ENCODE assay signal across 12 mouse cellular contexts in the genomic region with DNA sequence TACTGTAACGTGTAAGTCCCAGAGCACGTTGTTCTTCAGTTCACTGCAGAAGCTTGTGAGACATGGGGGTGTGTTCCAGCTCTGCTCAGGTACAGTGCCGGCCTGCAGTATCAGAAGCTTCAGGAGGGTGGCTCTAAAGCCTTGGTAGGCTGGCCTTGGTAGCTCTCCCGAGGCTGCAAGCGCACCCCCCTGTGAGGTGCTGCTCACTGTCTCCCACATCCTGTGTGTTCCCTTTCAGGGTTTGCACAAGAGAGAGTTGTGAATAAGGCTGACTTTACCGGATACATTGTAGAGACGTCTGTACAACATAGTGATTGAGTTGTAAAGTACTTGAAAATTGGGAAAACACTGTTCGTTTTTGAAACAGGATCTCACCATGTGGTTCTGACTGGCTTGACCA.
DNase-seq lines count a peak whose midpoint lies in the region; ATAC-seq lines count a peak whose summit lies in the region.
"Had no signal": no experiment of that assay in that cellular context is flagged by ENCODE, and none has a peak within 500 bp of the region (broad histone marks: within the 10 kb centered on the region; RNA-seq: fewer than 3 reads in every experiment).

No protein-coding gene starts in this region.

- H3K4me1 ChIP-seq in midbrain, embryonic 15.5 days: 0 out of 2 replicates have a peak, but pooled peaks cover 5% of the 10 kb centered on the region
- H3K4me1 ChIP-seq in midbrain, embryonic 11.5 days (ENCODE audit: control insufficient read depth, insufficient read depth, low read length): no peaks in the 10 kb centered on the region
- no peaks in the 10 kb centered on the region for H3K4me1 ChIP-seq in midbrain, embryonic 14.5 days (ENCODE audit: control insufficient read depth, insufficient read depth, low read length)

- WGBS in midbrain, embryonic 15.5 days: 86% methylated on average over 8 of the region's 8 CpGs
- WGBS in midbrain, embryonic 11.5 days: 87% methylated on average over 8 of the region's 8 CpGs
- 90% methylated on average over 8 of the region's 8 CpGs for WGBS in midbrain, embryonic 14.5 days

- H3K4me2 ChIP-seq in midbrain, embryonic 15.5 days: no peak overlapping the region
- H3K4me2 ChIP-seq in midbrain, embryonic 11.5 days: no peak overlapping the region
- no peak overlapping the region for H3K4me2 ChIP-seq in midbrain, embryonic 14.5 days (ENCODE audit: low read length)

- H3K9ac ChIP-seq in midbrain, embryonic 15.5 days: no peak overlapping the region
- no peak overlapping the region for H3K9ac ChIP-seq in midbrain, embryonic 11.5 days (ENCODE audit: low read length)
- H3K9ac ChIP-seq in midbrain, embryonic 14.5 days (replicated peaks; ENCODE audit: low read length): no peak overlapping the region
- H3K9ac ChIP-seq: forebrain, postnatal 0 days had no signal

- H3K4me3 ChIP-seq in midbrain, embryonic 15.5 days: no peak overlapping the region
- H3K4me3 ChIP-seq in midbrain, embryonic 11.5 days (ENCODE audit: low read depth, low read length): no peak overlapping the region
- H3K4me3 ChIP-seq in midbrain, embryonic 14.5 days (replicated peaks; ENCODE audit: low read depth, low read length): no peak overlapping the region
- H3K4me3 ChIP-seq: megakaryocyte, embryonic 14.5 days had no signal

- 0 out of 2 replicates have a peak, but pooled peaks have one; percentile 29 for ATAC-seq in midbrain, embryonic 15.5 days (replicated peaks)
- no peak for ATAC-seq in midbrain, embryonic 11.5 days (ENCODE audit: low FRiP score)
- no peak; the same call in 1 of the 2 replicates for ATAC-seq in midbrain, embryonic 14.5 days (ENCODE audit: low FRiP score, low TSS enrichment)
- ATAC-seq: forebrain, postnatal 0 days had no signal

- H3K27me3 ChIP-seq in midbrain, embryonic 15.5 days (replicated peaks): no peaks in the 10 kb centered on the region
- H3K27me3 ChIP-seq in midbrain, embryonic 11.5 days (ENCODE audit: control insufficient read depth, insufficient read depth, low read length): no peaks in the 10 kb centered on the region
- no peaks in the 10 kb centered on the region for H3K27me3 ChIP-seq in midbrain, embryonic 14.5 days (ENCODE audit: control insufficient read depth, insufficient read depth, low read length)
- H3K27me3 ChIP-seq: megakaryocyte, embryonic 14.5 days had no signal

- no peak overlapping the region for H3K27ac ChIP-seq in midbrain, embryonic 15.5 days
- H3K27ac ChIP-seq in midbrain, embryonic 11.5 days (ENCODE audit: low read depth, low read length): no peak overlapping the region
- H3K27ac ChIP-seq in midbrain, embryonic 14.5 days (replicated peaks; ENCODE audit: low read depth, low read length): no peak overlapping the region

- peaks cover 11% of the 10 kb centered on the region; the same call in 1 of the 2 replicates for H3K36me3 ChIP-seq in midbrain, embryonic 15.5 days (replicated peaks)
- peaks cover 16% of the 10 kb centered on the region; the same call in 1 of the 2 replicates for H3K36me3 ChIP-seq in midbrain, embryonic 11.5 days (ENCODE audit: control insufficient read depth, insufficient read depth, low read length)
- peaks cover 40% of the 10 kb centered on the region for H3K36me3 ChIP-seq in midbrain, embryonic 14.5 days (ENCODE audit: control insufficient read depth, insufficient read depth, low read length)

- no peaks in the 10 kb centered on the region for H3K9me3 ChIP-seq in midbrain, embryonic 15.5 days
- no peaks in the 10 kb centered on the region for H3K9me3 ChIP-seq in midbrain, embryonic 11.5 days (ENCODE audit: control insufficient read depth, low read length)
- H3K9me3 ChIP-seq in midbrain, embryonic 14.5 days (ENCODE audit: control insufficient read depth, low read length): no peaks in the 10 kb centered on the region
- H3K9me3 ChIP-seq: megakaryocyte, embryonic 14.5 days had no signal

- DNase-seq in adrenal gland, postnatal 14 days: peak; percentile 24
- DNase-seq in adrenal gland, adult 18-20 months (ENCODE audit: low spot score in 2 of 2): no peak
- DNase-seq in midbrain, embryonic 11.5 days (ENCODE audit: low spot score, missing footprints): no peak
- DNase-seq in naive thymus-derived CD4-positive, alpha-beta T cell, adult 2 months (ENCODE audit: low read depth): peak; percentile 79
- DNase-seq in urinary bladder, postnatal 14 days (ENCODE audit: low spot score): no peak
- no peak for DNase-seq in right cerebral cortex, postnatal 36 days (ENCODE audit: low spot score in 2 of 2)
- DNase-seq in midbrain, embryonic 14.5 days: no peak
- DNase-seq: cerebellum, postnatal 25 days; forebrain, postnatal 0 days; lung, adult 18-20 months had no signal

Comparison
In these comparisons a context has a peak if more than half of its experiments do, and no peak if none do; other contexts are left out.
1. DNase-seq: peak in adrenal gland, postnatal 14 days (single experiment) and naive thymus-derived CD4-positive, alpha-beta T cell, adult 2 months (single experiment); none in adrenal gland, adult 18-20 months (0 of 2), midbrain, embryonic 11.5 days (single experiment), urinary bladder, postnatal 14 days (single experiment), right cerebral cortex, postnatal 36 days (0 of 2) and midbrain, embryonic 14.5 days (single experiment).